9 mouse cellular contexts compared by ENCODE assay signal in genomic region chr7:30009321-30010085, GRCm38 (mm10). TPM values are rescaled to one million over a fixed set of nuclear protein-coding genes. Genes with fewer than 3 reads are reported as not detected.
DNase-seq lines count a peak whose midpoint lies in the region; ATAC-seq and TF ChIP-seq lines count a peak whose summit lies in the region.
"Had no signal": no experiment of that assay in that cellular context is flagged by ENCODE, and none has a peak within 500 bp of the region (broad histone marks: within the 10 kb centered on the region; RNA-seq: fewer than 3 reads in every experiment).

No protein-coding gene starts in this region.

- H3K27ac ChIP-seq in kidney, embryonic 16.5 days (ENCODE audit: low read length), result peak overlapping the region; percentile 81
- H3K27ac ChIP-seq in limb, embryonic 14.5 days (replicated peaks; ENCODE audit: low read depth, low read length), result peak overlapping the region; percentile 61
- no peak overlapping the region for H3K27ac ChIP-seq in liver, embryonic 11.5 days (ENCODE audit: low read depth, low read length)

- no peaks in the 10 kb centered on the region for H3K27me3 ChIP-seq in kidney, embryonic 16.5 days (ENCODE audit: insufficient read depth, low read length)
- H3K27me3 ChIP-seq in limb, embryonic 14.5 days (ENCODE audit: control insufficient read depth, insufficient read depth, low read length), result no peaks in the 10 kb centered on the region
- no peaks in the 10 kb centered on the region for H3K27me3 ChIP-seq in liver, embryonic 11.5 days (replicated peaks; ENCODE audit: control insufficient read depth, insufficient read depth, low read length)

- no peak overlapping the region for H3K4me2 ChIP-seq in kidney, embryonic 16.5 days (replicated peaks; ENCODE audit: low read depth, low read length)
- no peak overlapping the region for H3K4me2 ChIP-seq in limb, embryonic 14.5 days (replicated peaks; ENCODE audit: low read depth, low read length, severe bottlenecking)
- H3K4me2 ChIP-seq in liver, embryonic 11.5 days, result no peak overlapping the region
- H3K4me2 ChIP-seq: lung, embryonic 14.5 days had no signal

- H3K4me1 ChIP-seq in kidney, embryonic 16.5 days (ENCODE audit: insufficient read depth, low read length), result peaks cover 31% of the 10 kb centered on the region
- H3K4me1 ChIP-seq in limb, embryonic 14.5 days (ENCODE audit: control insufficient read depth, insufficient read depth, low read length), result no peaks in the 10 kb centered on the region
- no peaks in the 10 kb centered on the region for H3K4me1 ChIP-seq in liver, embryonic 11.5 days (replicated peaks; ENCODE audit: control insufficient read depth, insufficient read depth, low read length)

- peak; percentile 52 for DNase-seq in heart, adult 8-10 months (ENCODE audit: low spot score)
- DNase-seq in heart, postnatal 25 days (ENCODE audit: low spot score), result no peak
- DNase-seq in gastrocnemius, postnatal 14 days, result peak; percentile 81
- DNase-seq in limb, embryonic 14.5 days (ENCODE audit: low spot score), result peak; percentile 57
- peak; percentile 56 for DNase-seq in right cerebral cortex, postnatal 25 days
- no peak for DNase-seq in urinary bladder, adult 18-20 months (ENCODE audit: low spot score in 2 of 2)
- no peak for DNase-seq in liver, embryonic 11.5 days (ENCODE audit: low spot score)
- DNase-seq: lung, embryonic 14.5 days had no signal

- H3K9me3 ChIP-seq in kidney, embryonic 16.5 days (ENCODE audit: low read length), result no peaks in the 10 kb centered on the region
- no peaks in the 10 kb centered on the region for H3K9me3 ChIP-seq in limb, embryonic 14.5 days (ENCODE audit: control insufficient read depth, low read length)
- H3K9me3 ChIP-seq in liver, embryonic 11.5 days (ENCODE audit: control insufficient read depth, low read length), result no peaks in the 10 kb centered on the region

- no peak overlapping the region for H3K4me3 ChIP-seq in kidney, embryonic 16.5 days (ENCODE audit: low read length)
- H3K4me3 ChIP-seq in limb, embryonic 14.5 days (replicated peaks; ENCODE audit: low read length), result no peak overlapping the region
- H3K4me3 ChIP-seq in liver, embryonic 11.5 days (ENCODE audit: low read depth, low read length), result no peak overlapping the region

- TF ChIP-seq POLR2A in limb, embryonic 14.5 days (IDR thresholded peaks at IDR 0.05; ENCODE audit: borderline replicate concordance, extremely low read depth, insufficient read depth, insufficient read length), result no peak

- 0 out of 2 replicates have a peak, but pooled peaks have one; percentile 55 for ATAC-seq in kidney, embryonic 16.5 days (ENCODE audit: low FRiP score, low TSS enrichment)
- peak; percentile 69 for ATAC-seq in limb, embryonic 14.5 days (ENCODE audit: low FRiP score, low read depth)
- no peak for ATAC-seq in liver, embryonic 11.5 days (replicated peaks; ENCODE audit: low FRiP score)

- H3K36me3 ChIP-seq in kidney, embryonic 16.5 days (ENCODE audit: insufficient read depth, low read length), result peaks cover 23% of the 10 kb centered on the region
- peaks cover 61% of the 10 kb centered on the region for H3K36me3 ChIP-seq in limb, embryonic 14.5 days (ENCODE audit: control insufficient read depth, insufficient read depth, low read length)
- H3K36me3 ChIP-seq in liver, embryonic 11.5 days (ENCODE audit: control insufficient read depth, insufficient read depth, low read length), result peaks cover 22% of the 10 kb centered on the region

- H3K9ac ChIP-seq in kidney, embryonic 16.5 days (replicated peaks; ENCODE audit: low read length), result no peak overlapping the region
- no peak overlapping the region for H3K9ac ChIP-seq in limb, embryonic 14.5 days (ENCODE audit: low read depth, low read length, severe bottlenecking)
- no peak overlapping the region for H3K9ac ChIP-seq in liver, embryonic 11.5 days (ENCODE audit: low read depth, low read length)
- H3K9ac ChIP-seq: lung, embryonic 14.5 days had no signal

- WGBS in kidney, embryonic 16.5 days, result 56% methylated on average over 21 of the region's 21 CpGs
- WGBS in limb, embryonic 14.5 days, result 79% methylated on average over 21 of the region's 21 CpGs
- 80% methylated on average over 21 of the region's 21 CpGs for WGBS in liver, embryonic 11.5 days

- intact Hi-C loops in heart, postnatal 25 days (cut with DNase I), result loop anchor here (5.0 kb wide), 1 partner anchor 193 kb away; no protein-coding TSS in a partner anchor
- intact Hi-C loops in gastrocnemius, postnatal 14 days (cut with DNase I; ENCODE audit: low total_unique reads), result loop anchor here (10.0 kb wide), 1 partner anchor 195 kb away; no protein-coding TSS in a partner anchor

RNA-seq across cellular contexts. Expression of gene Zfp568, which starts 25.7 kb away (rescaled TPM):
- total RNA-seq in heart, adult 8-10 months (2022), result 10 to 100 TPM; 16.9 to 27.9 (median 21.5) TPM
- total RNA-seq in heart, postnatal 25 days (2021), result 10 to 100 TPM; 24.5 to 28.1 TPM
- 10 to 100 TPM; 28.5 to 42.5 TPM for total RNA-seq in gastrocnemius, postnatal 14 days (2021)
- polyA plus RNA-seq in kidney, embryonic 16.5 days (2015; fragmentation: Nextera tagmentation; extraction: Ambion mirVana), result 15.8 and 16.5 TPM in 2 replicates
- 23.8 and 25.4 TPM in 2 replicates for polyA plus RNA-seq in limb, embryonic 14.5 days (2012; rRNA removed)
- 26.2 and 26.8 TPM in 2 replicates for polyA plus RNA-seq in limb, embryonic 14.5 days (2014; fragmentation: Nextera tagmentation; extraction: Ambion mirVana)
- polyA plus RNA-seq in liver, embryonic 11.5 days (2014; fragmentation: Nextera tagmentation; extraction: Ambion mirVana), result 23.6 and 25.3 TPM in 2 replicates

RNA-seq across cellular contexts. Expression of gene Zfp14, which starts 41.7 kb away (rescaled TPM):
- total RNA-seq in heart, adult 8-10 months (2022), result 1 to 10 TPM; 2.4 to 3.0 (median 2.6) TPM
- total RNA-seq in heart, postnatal 25 days (2021), result 1 to 10 TPM; 2.2 to 2.8 TPM
- 1 to 10 TPM; 1.5 to 2.0 TPM for total RNA-seq in gastrocnemius, postnatal 14 days (2021)
- polyA plus RNA-seq in kidney, embryonic 16.5 days (2015; fragmentation: Nextera tagmentation; extraction: Ambion mirVana), result 4.1 TPM in 2 replicates
- polyA plus RNA-seq in limb, embryonic 14.5 days (2012; rRNA removed), result 6.5 and 7.3 TPM in 2 replicates
- 4.9 and 5.4 TPM in 2 replicates for polyA plus RNA-seq in limb, embryonic 14.5 days (2014; fragmentation: Nextera tagmentation; extraction: Ambion mirVana)
- polyA plus RNA-seq in liver, embryonic 11.5 days (2014; fragmentation: Nextera tagmentation; extraction: Ambion mirVana), result 1.4 and 1.8 TPM in 2 replicates

RNA-seq across cellular contexts. Expression of gene Zfp74, which starts 55.6 kb away (rescaled TPM):
- 1 to 10 TPM; 5.8 to 6.5 (median 6.0) TPM for total RNA-seq in heart, adult 8-10 months (2022)
- 1 to 10 TPM; 6.6 to 7.8 TPM for total RNA-seq in heart, postnatal 25 days (2021)
- total RNA-seq in gastrocnemius, postnatal 14 days (2021), result 1 to 10 TPM; 4.8 to 7.3 TPM
- 11.4 and 14.2 TPM in 2 replicates for polyA plus RNA-seq in kidney, embryonic 16.5 days (2015; fragmentation: Nextera tagmentation; extraction: Ambion mirVana)
- polyA plus RNA-seq in limb, embryonic 14.5 days (2012; rRNA removed), result 8.1 and 11.0 TPM in 2 replicates
- 10.5 and 13.7 TPM in 2 replicates for polyA plus RNA-seq in limb, embryonic 14.5 days (2014; fragmentation: Nextera tagmentation; extraction: Ambion mirVana)
- polyA plus RNA-seq in liver, embryonic 11.5 days (2014; fragmentation: Nextera tagmentation; extraction: Ambion mirVana), result 6.7 and 7.0 TPM in 2 replicates

Comparison
In these comparisons a context has a peak if more than half of its experiments do, and no peak if none do; other contexts are left out.
1. DNase-seq: peak in heart, adult 8-10 months (single experiment), gastrocnemius, postnatal 14 days (single experiment), limb, embryonic 14.5 days (single experiment) and right cerebral cortex, postnatal 25 days (single experiment); none in heart, postnatal 25 days (single experiment), urinary bladder, adult 18-20 months (0 of 2) and liver, embryonic 11.5 days (single experiment).